Mouse (Mus musculus) lung, postnatal 0 days (tissue): ENCODE measurements around the gene Fam104a.

Experiments used
- CTCF ChIP-seq: IDR thresholded peaks from 2 replicates; pipeline ENCODE4 v1.5.1; 2016; ENCODE audit warnings: antibody characterized with exemption, mild to moderate bottlenecking
- EP300 ChIP-seq: IDR thresholded peaks from 2 replicates; pipeline ENCODE4 v1.6.1; 2016; ENCODE audit warnings: antibody characterized with exemption, mild to moderate bottlenecking, control low read depth

DNA sequence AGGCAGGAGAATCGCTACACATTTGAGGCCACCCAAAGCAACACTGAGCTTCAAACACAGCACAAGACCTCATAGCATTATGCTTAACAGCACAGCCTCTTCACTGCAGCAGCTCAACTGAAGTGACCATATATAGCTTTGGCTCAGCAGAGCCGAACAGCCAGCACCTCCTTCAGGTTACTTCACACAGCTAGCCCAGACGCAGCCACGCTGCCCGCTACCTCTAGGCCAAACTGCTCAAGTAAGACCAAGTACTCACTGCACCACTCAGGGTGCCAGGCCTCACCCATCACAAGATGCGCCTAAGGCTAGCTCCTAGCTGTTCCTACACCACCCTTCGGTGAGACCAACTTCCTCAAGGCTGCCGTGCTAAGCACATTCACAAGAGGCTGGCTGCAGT lies 5.6 kb downstream of the Fam104a start:
- TF ChIP-seq CTCF (no peak; the same call in 1 of the 2 replicates), EP300 (no peak)
